Mouse (Mus musculus) layer of hippocampus, adult 11-12 months (tissue): Measurements from ENCODE around the gene Eif4g3.

ENCODE experiments used
- DNase-seq: peaks from one replicate; pipeline ENCODE4 v3.0.0; 2022; ENCODE audit warnings: low spot score

Gene Eif4g3

GRCm38 (mm10) chr4:138219331-138219730 lies 226.5 kb downstream of the Eif4g3 start:
- no peak for DNase-seq

- DNase-seq, result no peak
These were observed 227.9 kb downstream of the Eif4g3 start for GRCm38 (mm10) chr4:138220761-138221160.

GRCm38 (mm10) chr4:138221406-138221805 lies 228.6 kb downstream of the Eif4g3 start:
- DNase-seq, result no peak

- DNase-seq, result no peak
These were observed 229.6 kb downstream of the Eif4g3 start for GRCm38 (mm10) chr4:138222396-138222795.

GRCm38 (mm10) chr4:138223623-138224022 lies 230.8 kb downstream of the Eif4g3 start:
- DNase-seq, result no peak

GRCm38 (mm10) chr4:138246756-138247665 lies 254.2 kb downstream of the Eif4g3 start:
- peak; percentile 73 for DNase-seq

GRCm38 (mm10) chr4:138250088-138250960 lies 257.5 kb downstream of the Eif4g3 start, which contains the start of the genes Sh2d5 and Kif17:
Gene Sh2d5 (plus strand): TSS chr4:138250403.
Gene Kif17 (plus strand): TSS chr4:138250435.
- peak; percentile 91 for DNase-seq

- DNase-seq, result no peak
These were observed 259.0 kb downstream of the Eif4g3 start for GRCm38 (mm10) chr4:138251819-138252218.

GRCm38 (mm10) chr4:138252231-138252630 lies 259.4 kb downstream of the Eif4g3 start:
- no peak for DNase-seq

- no peak for DNase-seq
These were observed 264.4 kb downstream of the Eif4g3 start for GRCm38 (mm10) chr4:138257116-138257687.
